Mouse (Mus musculus) kidney, embryonic 16.5 days (tissue): ENCODE results near the gene Itsn1. TPM values are rescaled to one million over a fixed set of nuclear protein-coding genes. Genes with fewer than 3 reads are reported as not detected.

Experiments used
- ATAC-seq: fragments of 200-750 bp; cut with Nextera tagmentation; 2 replicates; pipeline ENCODE4 v1.8.0; 2017; ENCODE audit warnings: moderate TSS enrichment; ENCODE audit not compliant: low FRiP score, low TSS enrichment
- H3K27ac ChIP-seq: fragments of 300-500 bp; sonication (generic); 2 replicates; pipeline ENCODE4 v1.5.1; 2014; ENCODE audit warnings: low read length
- H3K27me3 ChIP-seq: fragments of 300-500 bp; sonication (generic); 2 replicates; pipeline ENCODE4 v1.6.1; 2014; ENCODE audit warnings: low read length, control low read depth, mixed read lengths; ENCODE audit not compliant: insufficient read depth
- H3K36me3 ChIP-seq: fragments of 300-500 bp; sonication (generic); 2 replicates; pipeline ENCODE4 v1.6.1; 2014; ENCODE audit warnings: low read length, control low read depth, mixed read lengths; ENCODE audit not compliant: insufficient read depth
- H3K4me1 ChIP-seq: fragments of 300-500 bp; sonication (generic); 2 replicates; pipeline ENCODE4 v1.6.1; 2014; ENCODE audit warnings: low read length, control low read depth, mixed read lengths; ENCODE audit not compliant: insufficient read depth
- H3K4me2 ChIP-seq: fragments of 300-500 bp; sonication (generic); replicated peaks from 2 replicates; pipeline ENCODE4 v1.6.1; 2014; ENCODE audit warnings: low read depth, low read length
- H3K4me3 ChIP-seq: fragments of 300-500 bp; sonication (generic); 2 replicates; pipeline ENCODE4 v1.5.1; 2014; ENCODE audit warnings: mild to moderate bottlenecking, low read length
- H3K9ac ChIP-seq: fragments of 300-500 bp; sonication (generic); replicated peaks from 2 replicates; pipeline ENCODE4 v1.6.1; 2014; ENCODE audit warnings: low read length
- H3K9me3 ChIP-seq: fragments of 300-500 bp; sonication (generic); 2 replicates; pipeline ENCODE4 v1.6.1; 2016; ENCODE audit warnings: low read length, control low read depth
- WGBS: fragments of 180-500 bp; shearing (Covaris S2); extraction: QIAGEN DNeasy Blood & Tissue Kit; methylation state at CpG from one replicate; pipeline ENCODE4 v1.1.7; 2014; 5-methylcytosine and 5-hydroxymethylcytosine counted together
- polyA plus RNA-seq: library from polyadenylated mRNA; unstranded; fragments of >200 nt; fragmentation: Nextera tagmentation; extraction: Ambion mirVana; gene quantifications from 2 replicates; pipeline ENCODE4 v1.2.1, GENCODE M21; 2015

Itsn1 gene
- polyA plus RNA-seq, 1 experiment from 2014 or later, result 24.3 TPM

- Histone ChIP-seq H3K4me3 (no peak overlapping the region), H3K27ac (no peak overlapping the region), H3K36me3 (peaks cover 12% of the 10 kb centered on the region), H3K4me1 (peaks cover 41% of the 10 kb centered on the region), H3K9ac (no peak overlapping the region), H3K27me3 (no peaks in the 10 kb centered on the region), H3K4me2 (no peak overlapping the region), H3K9me3 (no peaks in the 10 kb centered on the region)
- ATAC-seq, result no peak
- 95% methylated on average over 7 of the region's 7 CpGs for WGBS
Observed at GRCm38 (mm10) chr16:91858695-91859094, 129.6 kb downstream of the Itsn1 start.

GRCm38 (mm10) chr16:91859203-91859602 lies 130.1 kb downstream of the Itsn1 start:
- no peak for ATAC-seq
- Histone ChIP-seq H3K9ac (no peak overlapping the region), H3K27me3 (no peaks in the 10 kb centered on the region), H3K9me3 (no peaks in the 10 kb centered on the region), H3K27ac (no peak overlapping the region), H3K4me2 (no peak overlapping the region), H3K36me3 (peaks cover 14% of the 10 kb centered on the region), H3K4me1 (peaks cover 41% of the 10 kb centered on the region), H3K4me3 (no peak overlapping the region)
- 64% methylated on average over 3 of the region's 3 CpGs for WGBS

GRCm38 (mm10) chr16:91859958-91860357 lies 130.9 kb downstream of the Itsn1 start:
- Histone ChIP-seq H3K36me3 (peaks cover 8% of the 10 kb centered on the region), H3K4me1 (peaks cover 41% of the 10 kb centered on the region), H3K4me3 (no peak overlapping the region), H3K9ac (no peak overlapping the region), H3K27ac (no peak overlapping the region), H3K9me3 (no peaks in the 10 kb centered on the region), H3K27me3 (no peaks in the 10 kb centered on the region), H3K4me2 (no peak overlapping the region)
- ATAC-seq, result no peak
- WGBS, result 76% methylated on average over 8 of the region's 8 CpGs

- H3K4me2 ChIP-seq, result no peak overlapping the region; the same call in 1 of the 2 replicates
- H3K4me1 ChIP-seq, result peaks cover 41% of the 10 kb centered on the region
- H3K9ac ChIP-seq, result peak overlapping the region; percentile 17; the same call in 1 of the 2 replicates
- peak overlapping the region; percentile 81 for H3K27ac ChIP-seq
- H3K9me3 ChIP-seq, result no peaks in the 10 kb centered on the region
- WGBS, result 11% methylated on average over 14 of the region's 14 CpGs
- H3K4me3 ChIP-seq, result no peak overlapping the region
- no peaks in the 10 kb centered on the region for H3K27me3 ChIP-seq
- peak; percentile 79 for ATAC-seq
- peaks cover 9% of the 10 kb centered on the region for H3K36me3 ChIP-seq
Observed at GRCm38 (mm10) chr16:91860471-91861125, 131.5 kb downstream of the Itsn1 start.

GRCm38 (mm10) chr16:91861784-91862371 lies 132.8 kb downstream of the Itsn1 start:
- Histone ChIP-seq H3K4me3 (no peak overlapping the region), H3K9ac (peak overlapping the region; percentile 54), H3K36me3 (peaks cover 16% of the 10 kb centered on the region), H3K27me3 (no peaks in the 10 kb centered on the region), H3K4me2 (no peak overlapping the region), H3K27ac (peak overlapping the region; percentile 81), H3K4me1 (peaks cover 41% of the 10 kb centered on the region), H3K9me3 (no peaks in the 10 kb centered on the region)
- 49% methylated on average over 6 of the region's 6 CpGs for WGBS
- no peak for ATAC-seq

- WGBS, result 32% methylated on average over 7 of the region's 7 CpGs
- no peak overlapping the region for H3K9ac ChIP-seq
- no peaks in the 10 kb centered on the region for H3K9me3 ChIP-seq
- H3K4me1 ChIP-seq, result peaks cover 41% of the 10 kb centered on the region
- ATAC-seq, result peak; percentile 65
- peak overlapping the region; percentile 81; the same call in 1 of the 2 replicates for H3K27ac ChIP-seq
- H3K4me2 ChIP-seq, result no peak overlapping the region
- H3K27me3 ChIP-seq, result no peaks in the 10 kb centered on the region
- H3K36me3 ChIP-seq, result peaks cover 16% of the 10 kb centered on the region
- no peak overlapping the region for H3K4me3 ChIP-seq
Observed at GRCm38 (mm10) chr16:91862836-91863235, 133.8 kb downstream of the Itsn1 start.

GRCm38 (mm10) chr16:91864646-91865332 lies 135.7 kb downstream of the Itsn1 start:
- H3K36me3 ChIP-seq, result peaks cover 16% of the 10 kb centered on the region
- H3K4me2 ChIP-seq, result no peak overlapping the region
- H3K4me3 ChIP-seq, result no peak overlapping the region
- H3K9ac ChIP-seq, result no peak overlapping the region
- H3K9me3 ChIP-seq, result no peaks in the 10 kb centered on the region
- no peak for ATAC-seq
- WGBS, result 73% methylated on average over 10 of the region's 10 CpGs
- H3K27ac ChIP-seq, result no peak overlapping the region
- H3K27me3 ChIP-seq, result no peaks in the 10 kb centered on the region
- H3K4me1 ChIP-seq, result peaks cover 33% of the 10 kb centered on the region

- 78% methylated on average over 7 of the region's 7 CpGs for WGBS
- no peak overlapping the region for H3K27ac ChIP-seq
- H3K36me3 ChIP-seq, result peaks cover 24% of the 10 kb centered on the region
- H3K4me2 ChIP-seq, result no peak overlapping the region
- peaks cover 25% of the 10 kb centered on the region for H3K4me1 ChIP-seq
- H3K9ac ChIP-seq, result no peak overlapping the region
- H3K27me3 ChIP-seq, result no peaks in the 10 kb centered on the region
- H3K9me3 ChIP-seq, result no peaks in the 10 kb centered on the region
- ATAC-seq, result no peak
- no peak overlapping the region for H3K4me3 ChIP-seq
Observed at GRCm38 (mm10) chr16:91865570-91866257, 136.6 kb downstream of the Itsn1 start.

GRCm38 (mm10) chr16:91866258-91866634 lies 137.2 kb downstream of the Itsn1 start:
- Histone ChIP-seq H3K4me1 (peaks cover 20% of the 10 kb centered on the region), H3K27me3 (no peaks in the 10 kb centered on the region), H3K9ac (no peak overlapping the region), H3K27ac (no peak overlapping the region), H3K4me2 (no peak overlapping the region), H3K4me3 (no peak overlapping the region), H3K36me3 (peaks cover 26% of the 10 kb centered on the region), H3K9me3 (no peaks in the 10 kb centered on the region)
- WGBS, result 96% methylated on average over 5 of the region's 5 CpGs
- no peak for ATAC-seq
